ENCODE assay signal across 11 mouse cellular contexts in the genomic region with DNA sequence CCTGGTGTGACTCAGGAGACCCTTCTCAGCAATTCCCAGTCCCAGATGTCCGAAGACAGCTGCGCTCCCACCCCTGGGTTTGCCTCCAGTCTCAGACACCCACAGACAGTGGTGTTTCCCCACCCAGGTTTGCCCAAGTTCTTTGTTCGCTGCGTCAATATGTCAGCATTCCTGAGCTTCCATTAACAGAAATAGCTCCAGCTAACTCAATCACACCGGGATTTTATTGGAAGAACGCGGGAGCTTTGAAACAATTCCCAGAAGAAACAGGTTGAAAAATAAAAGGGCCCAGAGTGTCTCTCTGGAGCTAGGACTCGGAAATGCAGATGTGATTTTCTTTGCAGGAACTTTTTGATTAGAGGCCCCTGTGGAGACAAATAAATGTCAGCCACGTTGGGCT.
A peak's percentile ranks its signal among the peaks of the same experiment; 100 is the strongest.
DNase-seq lines count a peak whose midpoint lies in the region; ATAC-seq lines count a peak whose summit lies in the region.
"Had no signal": no experiment of that assay in that cellular context is flagged by ENCODE, and none has a peak within 500 bp of the region (broad histone marks: within the 10 kb centered on the region; RNA-seq: fewer than 3 reads in every experiment).

No protein-coding gene starts in this region.

- H3K4me2 ChIP-seq in intestine, embryonic 14.5 days (ENCODE audit: low read length), result 0 out of 2 replicates have a peak overlapping the region, but pooled peaks have one; percentile 13
- H3K4me2 ChIP-seq in intestine, embryonic 15.5 days (replicated peaks), result no peak overlapping the region
- H3K4me2 ChIP-seq in limb, embryonic 12.5 days, result peak overlapping the region; percentile 41
- H3K4me2 ChIP-seq: embryonic facial prominence, embryonic 15.5 days had no signal

- no peaks in the 10 kb centered on the region for H3K4me1 ChIP-seq in intestine, embryonic 14.5 days (replicated peaks; ENCODE audit: control insufficient read depth, insufficient read depth, low read length)
- no peaks in the 10 kb centered on the region for H3K4me1 ChIP-seq in intestine, embryonic 15.5 days (replicated peaks)
- peaks cover 10% of the 10 kb centered on the region for H3K4me1 ChIP-seq in limb, embryonic 12.5 days (replicated peaks)
- H3K4me1 ChIP-seq: embryonic facial prominence, embryonic 15.5 days had no signal

- ATAC-seq in intestine, embryonic 14.5 days (replicated peaks; ENCODE audit: low FRiP score, low TSS enrichment, low read depth), result no peak
- ATAC-seq in intestine, embryonic 15.5 days, result no peak
- ATAC-seq in limb, embryonic 12.5 days (ENCODE audit: insufficient number of reproducible peaks, insufficient read depth, low FRiP score, low TSS enrichment, low read depth), result no peak; the same call in 1 of the 2 replicates

- H3K9me3 ChIP-seq in intestine, embryonic 14.5 days (ENCODE audit: control insufficient read depth, low read length), result no peaks in the 10 kb centered on the region
- H3K9me3 ChIP-seq in intestine, embryonic 15.5 days, result no peaks in the 10 kb centered on the region
- no peaks in the 10 kb centered on the region for H3K9me3 ChIP-seq in limb, embryonic 12.5 days
- H3K9me3 ChIP-seq: embryonic facial prominence, embryonic 15.5 days had no signal

- no peak overlapping the region for H3K9ac ChIP-seq in intestine, embryonic 14.5 days (ENCODE audit: low read length)
- no peak overlapping the region for H3K9ac ChIP-seq in intestine, embryonic 15.5 days
- no peak overlapping the region for H3K9ac ChIP-seq in limb, embryonic 12.5 days (replicated peaks)
- H3K9ac ChIP-seq: embryonic facial prominence, embryonic 15.5 days; liver, embryonic 14.5 days had no signal

- peak; percentile 12 for DNase-seq in embryo, embryonic 10.5 days (ENCODE audit: low spot score)
- DNase-seq in embryo, embryonic 10 days (ENCODE audit: low spot score), result no peak
- DNase-seq in intestine, embryonic 14.5 days (ENCODE audit: low spot score), result no peak
- peak; percentile 16 for DNase-seq in embryo, embryonic 11 days
- no peak for DNase-seq in layer of hippocampus, postnatal 25 days (ENCODE audit: extremely low spot score in 1 of 2, low spot score in 1 of 2)
- no peak for DNase-seq in cerebellum, postnatal 25 days
- DNase-seq: thymus, postnatal 25 days had no signal

- H3K36me3 ChIP-seq in intestine, embryonic 14.5 days (ENCODE audit: control insufficient read depth, insufficient read depth, low read length), result no peaks in the 10 kb centered on the region
- no peaks in the 10 kb centered on the region for H3K36me3 ChIP-seq in intestine, embryonic 15.5 days
- H3K36me3 ChIP-seq in limb, embryonic 12.5 days, result no peaks in the 10 kb centered on the region
- H3K36me3 ChIP-seq: embryonic facial prominence, embryonic 15.5 days had no signal

- no peak overlapping the region for H3K4me3 ChIP-seq in intestine, embryonic 14.5 days (ENCODE audit: low read depth, low read length)
- no peak overlapping the region for H3K4me3 ChIP-seq in intestine, embryonic 15.5 days (replicated peaks)
- H3K4me3 ChIP-seq in limb, embryonic 12.5 days (replicated peaks), result 0 out of 2 replicates have a peak overlapping the region, but pooled peaks have one; percentile 7
- H3K4me3 ChIP-seq: embryonic facial prominence, embryonic 15.5 days had no signal

- no peaks in the 10 kb centered on the region for H3K27me3 ChIP-seq in intestine, embryonic 14.5 days (replicated peaks; ENCODE audit: control insufficient read depth, insufficient read depth, low read length)
- H3K27me3 ChIP-seq in intestine, embryonic 15.5 days (replicated peaks), result no peaks in the 10 kb centered on the region
- no peaks in the 10 kb centered on the region; the same call in 1 of the 2 replicates for H3K27me3 ChIP-seq in limb, embryonic 12.5 days
- H3K27me3 ChIP-seq: embryonic facial prominence, embryonic 15.5 days had no signal

- WGBS in intestine, embryonic 14.5 days, result 21% methylated on average over 9 of the region's 9 CpGs
- 27% methylated on average over 9 of the region's 9 CpGs for WGBS in intestine, embryonic 15.5 days
- WGBS in limb, embryonic 12.5 days, result 14% methylated on average over 9 of the region's 9 CpGs

- no peak overlapping the region for H3K27ac ChIP-seq in intestine, embryonic 14.5 days (ENCODE audit: low read depth)
- H3K27ac ChIP-seq in intestine, embryonic 15.5 days, result no peak overlapping the region
- no peak overlapping the region for H3K27ac ChIP-seq in limb, embryonic 12.5 days
- H3K27ac ChIP-seq: embryonic facial prominence, embryonic 15.5 days; liver, embryonic 14.5 days had no signal

Comparison
In these comparisons a context has a peak if more than half of its experiments do, and no peak if none do; other contexts are left out.
1. DNase-seq: peak in embryo, embryonic 10.5 days (single experiment) and embryo, embryonic 11 days (single experiment); none in embryo, embryonic 10 days (single experiment), intestine, embryonic 14.5 days (single experiment), layer of hippocampus, postnatal 25 days (0 of 2) and cerebellum, postnatal 25 days (0 of 2).